Mouse (Mus musculus): Measurements from ENCODE around the gene Arrb1. TPM values are rescaled to one million over a fixed set of nuclear protein-coding genes. Genes with fewer than 3 reads are reported as not detected.
A peak's percentile ranks its signal among the peaks of the same experiment; 100 is the strongest.

Gene Arrb1
- polyA plus RNA-seq, 1 experiment from 2014 or later, result 17.4 TPM

DNA sequence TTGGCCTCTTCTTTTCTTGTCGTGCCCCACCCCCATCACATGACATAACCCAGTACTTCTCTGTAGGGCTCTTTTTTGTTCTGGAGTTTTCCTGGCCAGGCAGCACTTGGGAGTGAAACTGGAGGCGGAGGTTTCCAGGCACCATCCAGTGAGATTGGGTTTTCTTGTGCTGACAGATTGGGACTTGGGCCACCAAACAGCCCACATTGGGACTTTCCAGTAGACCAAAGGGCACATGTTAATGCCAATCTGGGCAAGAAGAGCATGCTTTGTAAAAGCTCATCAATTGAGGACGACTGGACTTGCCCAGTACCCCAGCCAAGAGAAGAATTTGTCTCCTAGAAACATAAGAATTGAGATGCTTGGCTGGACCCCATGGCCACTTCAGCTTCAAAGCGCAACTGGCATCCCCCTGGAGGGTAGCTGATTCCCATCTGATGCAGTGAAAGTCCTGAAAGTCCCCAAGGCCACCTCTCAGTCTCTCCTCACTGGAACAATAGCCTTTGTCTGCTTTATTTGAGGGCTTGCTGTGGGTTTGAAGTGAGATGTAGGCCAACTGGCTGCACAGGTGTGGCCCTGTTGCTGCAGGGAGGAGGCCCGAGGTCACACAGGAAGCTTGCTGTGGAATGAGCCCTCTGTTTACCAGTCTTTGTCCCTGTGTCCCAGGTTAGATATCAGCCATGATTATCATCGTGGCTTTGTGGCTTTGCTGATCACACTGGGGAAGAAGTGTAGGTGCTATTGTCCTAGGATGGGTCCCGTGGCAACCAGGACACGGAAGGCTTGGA, 68.8 kb downstream of the Arrb1 start:
- Histone ChIP-seq H3K9ac (ENCODE audit: low read depth, low read length) (no peak overlapping the region), H3K9me3 (ENCODE audit: control insufficient read depth, low read length) (no peaks in the 10 kb centered on the region), H3K4me2 (ENCODE audit: low read length) (no peak overlapping the region), H3K4me1 (ENCODE audit: control insufficient read depth, insufficient read depth, low read depth, low read length) (no peaks in the 10 kb centered on the region), H3K4me3 (ENCODE audit: low read length) (no peak overlapping the region), H3K27ac (ENCODE audit: low read depth, low read length) (no peak overlapping the region), H3K36me3 (ENCODE audit: control insufficient read depth, insufficient read depth, low read length) (peaks cover 31% of the 10 kb centered on the region), H3K27me3 (replicated peaks; ENCODE audit: control insufficient read depth, insufficient read depth, low read length) (no peaks in the 10 kb centered on the region)
- WGBS, result 82% methylated on average over 8 of the region's 8 CpGs
- no peak for ATAC-seq

DNA sequence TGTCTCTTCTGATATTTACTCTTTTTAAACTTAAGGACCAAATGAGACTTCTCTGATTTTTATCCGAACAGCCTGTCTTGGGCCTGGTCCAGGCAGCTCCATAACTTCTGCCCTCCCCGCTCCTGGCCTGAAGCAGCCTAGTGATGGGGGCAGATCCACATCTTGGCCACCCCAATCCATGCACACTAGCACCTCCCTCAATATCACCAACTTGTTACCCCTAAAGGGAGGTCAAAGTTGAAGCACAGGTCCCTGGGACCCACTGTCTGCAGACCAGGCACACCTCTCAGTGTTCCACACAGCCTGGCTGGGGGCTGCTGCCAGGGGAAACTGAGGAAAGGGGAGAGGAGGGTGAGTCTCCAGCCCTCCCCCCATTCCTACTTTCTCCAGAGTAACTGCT, 69.8 kb downstream of the Arrb1 start:
- Histone ChIP-seq H3K4me1 (ENCODE audit: control insufficient read depth, insufficient read depth, low read depth, low read length) (no peaks in the 10 kb centered on the region), H3K4me2 (ENCODE audit: low read length) (no peak overlapping the region), H3K27ac (ENCODE audit: low read depth, low read length) (no peak overlapping the region), H3K27me3 (replicated peaks; ENCODE audit: control insufficient read depth, insufficient read depth, low read length) (no peaks in the 10 kb centered on the region), H3K4me3 (ENCODE audit: low read length) (no peak overlapping the region), H3K9me3 (ENCODE audit: control insufficient read depth, low read length) (no peaks in the 10 kb centered on the region), H3K36me3 (ENCODE audit: control insufficient read depth, insufficient read depth, low read length) (peaks cover 26% of the 10 kb centered on the region), H3K9ac (ENCODE audit: low read depth, low read length) (no peak overlapping the region)
- 95% methylated on average over 2 of the region's 2 CpGs for WGBS
- no peak for ATAC-seq

- no peak overlapping the region for H3K4me2 ChIP-seq (ENCODE audit: low read length)
- WGBS, result 85% methylated on average over 11 of the region's 11 CpGs
- ATAC-seq, result no peak
- H3K4me3 ChIP-seq (ENCODE audit: low read length), result no peak overlapping the region
- H3K27ac ChIP-seq (ENCODE audit: low read depth, low read length), result no peak overlapping the region
- no peaks in the 10 kb centered on the region for H3K27me3 ChIP-seq (replicated peaks; ENCODE audit: control insufficient read depth, insufficient read depth, low read length)
- peaks cover 16% of the 10 kb centered on the region for H3K36me3 ChIP-seq (ENCODE audit: control insufficient read depth, insufficient read depth, low read length)
- H3K9me3 ChIP-seq (ENCODE audit: control insufficient read depth, low read length), result no peaks in the 10 kb centered on the region
- H3K4me1 ChIP-seq (ENCODE audit: control insufficient read depth, insufficient read depth, low read depth, low read length), result no peaks in the 10 kb centered on the region
- H3K9ac ChIP-seq (ENCODE audit: low read depth, low read length), result no peak overlapping the region
Measured at GRCm38 (mm10) chr7:99606303-99606702, 71.0 kb downstream of the Arrb1 start.

DNA sequence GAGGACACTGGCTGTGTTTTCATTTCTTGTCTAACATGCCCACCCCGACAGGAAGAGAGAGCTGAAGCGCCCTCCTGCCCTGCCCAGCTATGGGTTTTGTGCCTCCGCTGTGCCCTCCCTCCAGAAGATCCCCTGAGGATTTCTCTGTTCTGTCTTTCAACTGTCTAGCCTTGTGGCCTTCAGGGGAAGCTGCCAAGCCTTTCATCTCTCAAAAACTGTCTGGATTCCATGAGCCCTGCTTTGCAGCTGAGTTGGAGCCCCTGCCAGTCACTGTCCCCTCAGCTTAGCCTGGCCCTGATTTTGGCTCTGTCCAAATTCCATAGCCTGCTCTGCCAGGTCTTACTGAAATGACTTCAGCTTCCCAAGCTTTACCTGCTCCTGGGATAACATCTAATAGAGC, 71.5 kb downstream of the Arrb1 start:
- no peak overlapping the region for H3K4me2 ChIP-seq (ENCODE audit: low read length)
- no peaks in the 10 kb centered on the region for H3K27me3 ChIP-seq (replicated peaks; ENCODE audit: control insufficient read depth, insufficient read depth, low read length)
- H3K27ac ChIP-seq (ENCODE audit: low read depth, low read length), result no peak overlapping the region
- 41% methylated on average over 3 of the region's 3 CpGs for WGBS
- H3K9ac ChIP-seq (ENCODE audit: low read depth, low read length), result no peak overlapping the region
- ATAC-seq, result no peak
- peaks cover 11% of the 10 kb centered on the region; the same call in 1 of the 2 replicates for H3K36me3 ChIP-seq (ENCODE audit: control insufficient read depth, insufficient read depth, low read length)
- no peaks in the 10 kb centered on the region for H3K4me1 ChIP-seq (ENCODE audit: control insufficient read depth, insufficient read depth, low read depth, low read length)
- H3K4me3 ChIP-seq (ENCODE audit: low read length), result no peak overlapping the region
- no peaks in the 10 kb centered on the region for H3K9me3 ChIP-seq (ENCODE audit: control insufficient read depth, low read length)

DNA sequence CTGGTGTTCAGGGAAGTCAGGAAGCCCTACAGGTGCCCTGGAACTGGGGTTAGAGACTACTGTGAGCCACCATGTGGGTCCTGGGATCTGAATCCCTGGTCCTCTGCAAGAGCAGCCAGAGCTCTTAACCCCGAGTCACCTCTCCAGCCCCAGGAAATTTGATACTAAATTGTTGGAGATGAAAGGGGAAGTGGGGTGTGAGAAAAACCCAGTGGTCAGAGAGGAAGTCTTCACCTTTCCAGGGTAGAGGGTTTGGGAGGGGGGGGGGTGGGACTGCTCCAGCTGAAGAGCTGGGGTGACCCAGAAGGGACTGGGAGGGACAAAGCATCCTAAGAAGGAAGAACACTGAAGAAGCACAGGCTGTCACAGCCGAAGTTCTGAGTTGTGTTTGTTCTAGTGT, 72.4 kb downstream of the Arrb1 start:
- Histone ChIP-seq H3K9me3 (ENCODE audit: control insufficient read depth, low read length) (no peaks in the 10 kb centered on the region), H3K4me2 (ENCODE audit: low read length) (no peak overlapping the region), H3K4me3 (ENCODE audit: low read length) (no peak overlapping the region), H3K27me3 (replicated peaks; ENCODE audit: control insufficient read depth, insufficient read depth, low read length) (no peaks in the 10 kb centered on the region), H3K4me1 (ENCODE audit: control insufficient read depth, insufficient read depth, low read depth, low read length) (no peaks in the 10 kb centered on the region), H3K36me3 (ENCODE audit: control insufficient read depth, insufficient read depth, low read length) (peaks cover 3% of the 10 kb centered on the region; the same call in 1 of the 2 replicates), H3K27ac (ENCODE audit: low read depth, low read length) (no peak overlapping the region), H3K9ac (ENCODE audit: low read depth, low read length) (no peak overlapping the region)
- WGBS, result 67% methylated on average over 2 of the region's 2 CpGs
- ATAC-seq, result no peak

DNA sequence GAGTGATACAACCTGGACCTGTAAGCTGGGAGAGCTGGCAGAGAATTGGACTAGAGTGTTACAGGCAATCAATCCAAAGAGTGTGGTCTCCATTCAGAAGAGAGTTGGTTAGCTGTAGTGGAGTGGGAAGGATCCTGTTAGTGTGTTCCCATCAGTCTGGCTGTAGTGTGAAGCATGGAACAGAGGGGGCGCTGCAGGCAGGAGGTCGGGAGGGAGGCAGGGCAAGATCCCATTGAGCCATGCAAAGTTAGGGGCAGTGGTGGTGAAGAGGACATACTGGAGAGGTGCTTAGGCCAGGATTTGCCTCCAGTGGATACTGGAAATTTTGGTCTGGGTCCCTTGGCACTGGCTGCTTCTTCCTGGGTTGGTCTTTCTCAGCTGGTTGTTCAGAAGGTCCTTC, 83.0 kb downstream of the Arrb1 start:
- no peak for ATAC-seq
- Histone ChIP-seq H3K36me3 (ENCODE audit: control insufficient read depth, insufficient read depth, low read length) (no peaks in the 10 kb centered on the region), H3K27ac (ENCODE audit: low read depth, low read length) (no peak overlapping the region), H3K4me3 (ENCODE audit: low read length) (no peak overlapping the region), H3K9me3 (ENCODE audit: control insufficient read depth, low read length) (no peaks in the 10 kb centered on the region), H3K4me2 (ENCODE audit: low read length) (no peak overlapping the region), H3K4me1 (ENCODE audit: control insufficient read depth, insufficient read depth, low read depth, low read length) (no peaks in the 10 kb centered on the region), H3K27me3 (replicated peaks; ENCODE audit: control insufficient read depth, insufficient read depth, low read length) (no peaks in the 10 kb centered on the region; the same call in 1 of the 2 replicates), H3K9ac (ENCODE audit: low read depth, low read length) (no peak overlapping the region)
- WGBS, result 71% methylated on average over 2 of the region's 2 CpGs

- Histone ChIP-seq H3K4me1 (ENCODE audit: control insufficient read depth, insufficient read depth, low read depth, low read length) (no peaks in the 10 kb centered on the region), H3K27me3 (replicated peaks; ENCODE audit: control insufficient read depth, insufficient read depth, low read length) (no peaks in the 10 kb centered on the region; the same call in 1 of the 2 replicates), H3K4me3 (ENCODE audit: low read length) (no peak overlapping the region), H3K9ac (ENCODE audit: low read depth, low read length) (no peak overlapping the region), H3K27ac (ENCODE audit: low read depth, low read length) (no peak overlapping the region), H3K4me2 (ENCODE audit: low read length) (no peak overlapping the region), H3K36me3 (ENCODE audit: control insufficient read depth, insufficient read depth, low read length) (no peaks in the 10 kb centered on the region), H3K9me3 (ENCODE audit: control insufficient read depth, low read length) (no peaks in the 10 kb centered on the region)
- 7% methylated on average over 3 of the region's 3 CpGs for WGBS
- ATAC-seq, result peak; percentile 75; the same call in 1 of the 2 replicates
Measured at GRCm38 (mm10) chr7:99618860-99619259, 83.6 kb downstream of the Arrb1 start.

DNA sequence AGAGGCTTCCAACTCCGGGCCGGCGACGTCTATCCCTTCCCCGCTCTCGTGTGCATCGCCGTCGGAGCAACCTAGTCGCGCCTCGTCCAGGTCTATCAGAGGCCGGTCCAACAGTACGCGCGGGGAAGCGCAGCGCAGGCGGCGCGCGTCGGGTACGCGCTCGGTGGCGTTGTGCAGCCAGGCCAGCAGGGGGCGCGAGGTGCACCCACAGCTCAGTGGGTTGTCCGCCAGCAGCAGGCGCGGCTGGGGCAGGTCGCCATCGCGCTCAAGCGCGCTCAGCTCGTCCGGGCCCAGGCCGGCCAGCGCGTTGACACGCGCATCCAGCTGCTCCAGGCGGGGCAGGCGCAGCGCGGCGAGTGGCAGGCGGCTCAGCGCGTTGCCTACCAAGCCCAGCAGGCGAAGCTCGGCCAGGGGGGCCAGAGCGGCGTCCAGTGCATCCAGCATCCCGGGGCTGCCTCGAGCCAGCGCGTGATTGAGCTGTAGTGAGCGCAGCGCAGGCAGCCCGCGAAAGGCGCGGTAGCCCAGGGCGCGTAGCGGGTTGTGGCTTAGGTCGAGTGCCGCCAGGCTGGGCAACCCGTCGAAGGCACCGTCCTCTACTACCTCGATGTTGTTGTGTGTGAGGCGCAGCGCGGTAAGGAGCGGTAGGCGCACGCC, 90.6 kb downstream of the Arrb1 start:
- H3K4me3 ChIP-seq (ENCODE audit: low read length), result peak overlapping the region; percentile 59
- peak; percentile 91 for ATAC-seq
- no peak overlapping the region; the same call in 1 of the 2 replicates for H3K27ac ChIP-seq (ENCODE audit: low read depth, low read length)
- peaks cover 12% of the 10 kb centered on the region for H3K27me3 ChIP-seq (replicated peaks; ENCODE audit: control insufficient read depth, insufficient read depth, low read length)
- peak overlapping the region; percentile 90 for H3K4me2 ChIP-seq (ENCODE audit: low read length)
- peaks cover 7% of the 10 kb centered on the region for H3K4me1 ChIP-seq (ENCODE audit: control insufficient read depth, insufficient read depth, low read depth, low read length)
- peak overlapping the region; percentile 77 for H3K9ac ChIP-seq (ENCODE audit: low read depth, low read length)
- WGBS, result under 1% methylated on average over 61 of the region's 81 CpGs
- no peaks in the 10 kb centered on the region for H3K36me3 ChIP-seq (ENCODE audit: control insufficient read depth, insufficient read depth, low read length)
- H3K9me3 ChIP-seq (ENCODE audit: control insufficient read depth, low read length), result no peaks in the 10 kb centered on the region

All from hindbrain, embryonic 16.5 days (tissue).